Comparison of ENCODE assay signal across 8 mouse cellular contexts in the genomic region with DNA sequence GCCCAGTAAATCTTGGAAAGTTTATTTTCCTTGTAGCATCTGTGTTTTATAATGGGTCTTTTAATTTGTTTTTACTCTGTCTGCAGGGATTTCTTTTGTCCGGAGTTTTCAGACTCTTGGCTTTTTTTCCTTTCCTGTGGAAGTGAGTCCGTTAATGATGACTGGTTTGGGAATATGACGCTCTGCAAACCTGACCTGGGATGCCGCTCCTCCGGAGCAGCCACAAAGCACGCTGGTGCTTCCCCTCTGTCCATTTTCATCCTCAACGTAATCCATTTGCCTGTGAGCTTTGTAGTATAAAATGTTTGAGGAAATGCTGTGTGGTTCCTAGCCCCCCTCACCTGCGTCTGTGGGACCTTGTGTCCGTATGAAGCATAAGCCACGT.
DNase-seq lines count a peak whose midpoint lies in the region; ATAC-seq and TF ChIP-seq lines count a peak whose summit lies in the region.

No protein-coding gene starts in this region.

- no peaks in the 10 kb centered on the region for H3K36me3 ChIP-seq in midbrain, embryonic 10.5 days
- no peaks in the 10 kb centered on the region for H3K36me3 ChIP-seq in midbrain, postnatal 0 days (ENCODE audit: insufficient read depth, low read length)
- H3K36me3 ChIP-seq in limb, embryonic 10.5 days: no peaks in the 10 kb centered on the region

- 30% methylated on average over 10 of the region's 10 CpGs for WGBS in midbrain, embryonic 10.5 days
- WGBS in midbrain, postnatal 0 days: 33% methylated on average over 10 of the region's 10 CpGs
- 43% methylated on average over 10 of the region's 10 CpGs for WGBS in limb, embryonic 10.5 days

- DNase-seq in heart, adult 11 months: peak; percentile 94
- DNase-seq in heart, postnatal 4 days: no peak
- DNase-seq in midbrain, embryonic 10.5 days (ENCODE audit: low spot score): no peak
- no peak for DNase-seq in midbrain, postnatal 0 days (ENCODE audit: low spot score)
- no peak for DNase-seq in limb, embryonic 10.5 days (ENCODE audit: low spot score)
- no peak for DNase-seq in adrenal gland, postnatal 36 days
- DNase-seq in right cerebral cortex, adult 18-20 months: no peak
- no peak for DNase-seq in layer of hippocampus, postnatal 25 days (ENCODE audit: extremely low spot score in 1 of 2, low spot score in 1 of 2)

- no peak overlapping the region for H3K27ac ChIP-seq in midbrain, embryonic 10.5 days (replicated peaks)
- H3K27ac ChIP-seq in midbrain, postnatal 0 days (ENCODE audit: low read depth, low read length): no peak overlapping the region
- peak overlapping the region; percentile 42; the same call in 1 of the 2 replicates for H3K27ac ChIP-seq in limb, embryonic 10.5 days

- no peak overlapping the region for H3K9ac ChIP-seq in midbrain, postnatal 0 days (replicated peaks; ENCODE audit: low read length, poor library complexity, severe bottlenecking)

- peaks cover 83% of the 10 kb centered on the region for H3K27me3 ChIP-seq in midbrain, embryonic 10.5 days (ENCODE audit: low read depth, poor library complexity, severe bottlenecking)
- H3K27me3 ChIP-seq in midbrain, postnatal 0 days (ENCODE audit: insufficient read depth, low read length): peaks cover 7% of the 10 kb centered on the region
- H3K27me3 ChIP-seq in limb, embryonic 10.5 days (ENCODE audit: low read depth, poor library complexity, severe bottlenecking): peaks cover 55% of the 10 kb centered on the region

- TF ChIP-seq CTCF in midbrain, postnatal 0 days (IDR thresholded peaks at IDR 0.05): no peak

- H3K4me2 ChIP-seq in midbrain, postnatal 0 days (ENCODE audit: low read depth, low read length, poor library complexity, severe bottlenecking): no peak overlapping the region

- H3K9me3 ChIP-seq in midbrain, embryonic 10.5 days (replicated peaks): no peaks in the 10 kb centered on the region
- H3K9me3 ChIP-seq in midbrain, postnatal 0 days (ENCODE audit: low read length): no peaks in the 10 kb centered on the region
- H3K9me3 ChIP-seq in limb, embryonic 10.5 days (replicated peaks): no peaks in the 10 kb centered on the region

- H3K4me3 ChIP-seq in midbrain, embryonic 10.5 days: 0 out of 2 replicates have a peak overlapping the region, but pooled peaks have one; percentile 39
- no peak overlapping the region for H3K4me3 ChIP-seq in midbrain, postnatal 0 days (ENCODE audit: low read depth, low read length)
- no peak overlapping the region for H3K4me3 ChIP-seq in limb, embryonic 10.5 days

- H3K4me1 ChIP-seq in midbrain, embryonic 10.5 days: peaks cover 45% of the 10 kb centered on the region
- H3K4me1 ChIP-seq in midbrain, postnatal 0 days (ENCODE audit: insufficient read depth, low read length): peaks cover 7% of the 10 kb centered on the region; the same call in 1 of the 2 replicates
- H3K4me1 ChIP-seq in limb, embryonic 10.5 days: peaks cover 46% of the 10 kb centered on the region

- ATAC-seq in midbrain, postnatal 0 days (ENCODE audit: low FRiP score): no peak
